Mouse (Mus musculus): Measurements from ENCODE around the gene Tysnd1. TPM values are rescaled to one million over a fixed set of nuclear protein-coding genes. Genes with fewer than 3 reads are reported as not detected.

The Tysnd1 gene
- 0.46 TPM for polyA plus RNA-seq (2014; fragmentation: Illumina TruSeq; extraction: RNeasy Lipid Tissue Mini Kit (QIAGEN cat#74804))

DNA sequence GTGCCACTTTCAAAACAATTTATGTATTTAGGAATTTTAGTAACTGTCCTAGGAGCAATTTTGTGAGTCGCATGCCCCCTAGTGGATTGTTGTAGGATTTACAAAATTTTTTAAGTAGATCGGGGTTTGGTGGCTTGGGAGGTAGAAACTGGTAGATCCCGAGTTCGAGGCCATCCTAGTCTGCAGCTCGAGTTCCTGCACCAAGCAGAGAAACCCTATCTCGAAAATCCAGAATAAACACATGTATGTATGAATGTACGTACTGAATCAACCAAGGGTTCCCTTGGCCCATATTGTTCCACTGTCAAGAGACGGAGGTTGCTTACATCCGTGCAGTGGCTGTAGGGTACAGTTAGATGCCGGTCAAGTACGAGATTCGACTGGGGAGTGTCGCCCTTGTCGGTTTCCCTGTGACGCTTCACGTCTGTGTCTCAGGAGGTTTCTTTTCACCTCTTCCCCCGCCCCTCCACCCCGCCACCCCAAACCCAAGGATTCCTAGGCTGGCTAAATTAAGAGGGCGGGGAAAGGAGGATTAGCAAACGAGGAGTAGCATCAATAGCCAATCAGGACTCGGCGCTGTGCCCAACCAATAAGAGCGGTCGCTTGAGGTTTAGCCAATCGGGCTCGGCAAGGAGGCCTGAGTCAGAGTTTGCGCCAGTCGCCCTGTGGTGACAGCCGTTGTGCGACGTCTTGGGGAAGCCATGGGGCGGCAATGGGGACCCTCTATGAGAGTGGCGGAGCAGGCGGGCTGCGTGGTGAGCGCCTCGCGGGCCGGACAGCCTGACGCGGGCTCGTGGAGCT is at the start of gene Tysnd1:
TSS of gene Tysnd1 (plus strand) at position 645 of the 801 bp plus-strand sequence.

GRCm38 (mm10) chr10:61647790-61648736 is 47.3 kb upstream of the Tysnd1 start, which contains the start of gene Ppa1:
Gene Ppa1, plus strand, starts transcription at chr10:61648552.

GRCm38 (mm10) chr10:61680015-61680913 is 15.1 kb upstream of the Tysnd1 start, which contains the start of gene Sar1a:
Gene Sar1a, plus strand, starts transcription at chr10:61680299.

DNA sequence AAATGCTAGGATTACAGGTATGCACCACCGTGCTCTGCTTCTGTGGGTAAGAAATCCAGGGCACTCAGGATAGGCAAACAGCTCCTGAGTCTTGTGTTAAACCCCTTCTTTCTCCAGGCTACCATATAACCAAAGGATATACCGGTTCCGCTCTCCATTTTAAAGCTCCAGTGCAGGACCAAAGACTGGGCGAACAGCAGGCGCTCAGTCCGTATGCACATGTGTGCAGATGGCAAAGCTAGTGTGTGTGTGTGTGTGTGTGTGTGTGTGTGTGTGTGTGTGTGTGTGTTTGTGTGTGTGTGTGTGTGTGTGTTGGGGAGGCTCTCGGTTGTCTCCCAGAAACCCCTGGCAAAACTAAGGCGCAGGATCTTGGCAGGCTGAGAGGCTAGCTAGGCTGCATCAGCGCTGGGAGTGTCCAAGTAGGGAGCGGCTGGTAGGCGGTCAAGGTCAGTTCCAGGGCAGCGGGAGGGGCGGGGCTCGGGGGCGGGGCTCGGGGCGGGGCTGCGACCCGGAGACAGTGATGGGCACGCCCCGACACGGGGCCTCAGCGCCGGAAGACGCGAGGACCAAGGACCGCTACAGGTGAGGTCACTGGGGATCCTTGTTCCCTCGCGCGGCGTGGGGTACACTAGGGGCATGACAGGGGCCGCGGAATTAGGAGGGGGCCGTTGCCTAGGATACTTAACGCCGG is 19.6 kb downstream of the Tysnd1 start, which contains the start of gene Aifm2:
TSS of gene Aifm2 (plus strand) at position 493 of the 691 bp plus-strand sequence.

Other genes starting within 250 kb of the Tysnd1 start
- gene Eif4ebp2, start 242.9 kb upstream of the Tysnd1 start, polyA plus RNA-seq (2014; fragmentation: Illumina TruSeq; extraction: RNeasy Lipid Tissue Mini Kit (QIAGEN cat#74804)) = 35.8 TPM
- gene Lrrc20, start 219.7 kb upstream of the Tysnd1 start, polyA plus RNA-seq (2014; fragmentation: Illumina TruSeq; extraction: RNeasy Lipid Tissue Mini Kit (QIAGEN cat#74804)) = 1.3 TPM
- gene Npffr1, start 100.0 kb upstream of the Tysnd1 start, polyA plus RNA-seq (2014; fragmentation: Illumina TruSeq; extraction: RNeasy Lipid Tissue Mini Kit (QIAGEN cat#74804)) = not detected
- gene Ppa1, start 47.0 kb upstream of the Tysnd1 start, polyA plus RNA-seq (2014; fragmentation: Illumina TruSeq; extraction: RNeasy Lipid Tissue Mini Kit (QIAGEN cat#74804)) = 92.8 TPM
- 379 TPM for gene Sar1a, start 15.2 kb upstream of the Tysnd1 start, polyA plus RNA-seq (2014; fragmentation: Illumina TruSeq; extraction: RNeasy Lipid Tissue Mini Kit (QIAGEN cat#74804))
- gene Aifm2, start 19.7 kb downstream of the Tysnd1 start, polyA plus RNA-seq (2014; fragmentation: Illumina TruSeq; extraction: RNeasy Lipid Tissue Mini Kit (QIAGEN cat#74804)) = 4.4 TPM
- 37.4 TPM for gene H2afy2, start 88.6 kb downstream of the Tysnd1 start, polyA plus RNA-seq (2014; fragmentation: Illumina TruSeq; extraction: RNeasy Lipid Tissue Mini Kit (QIAGEN cat#74804))

All from ovary, adult 10 weeks (tissue).